Comparison of ENCODE assay signal across 28 mouse cellular contexts in genomic region chr15:51485554-51485953, GRCm38 (mm10).
"Had no signal": no experiment of that assay in that cellular context is flagged by ENCODE, and none has a peak within 500 bp of the region (broad histone marks: within the 10 kb centered on the region; RNA-seq: fewer than 3 reads in every experiment).

No protein-coding gene starts in this region.

- H3K36me3 ChIP-seq: embryonic facial prominence, embryonic 10.5 days; embryonic facial prominence, embryonic 12.5 days; embryonic facial prominence, embryonic 13.5 days; embryonic facial prominence, embryonic 15.5 days; forebrain, embryonic 10.5 days; forebrain, embryonic 12.5 days; forebrain, embryonic 15.5 days had no signal

- H3K4me1 ChIP-seq: embryonic facial prominence, embryonic 10.5 days; embryonic facial prominence, embryonic 12.5 days; embryonic facial prominence, embryonic 13.5 days; embryonic facial prominence, embryonic 15.5 days; forebrain, embryonic 10.5 days; forebrain, embryonic 12.5 days; forebrain, embryonic 13.5 days; forebrain, embryonic 15.5 days had no signal

- H3K27me3 ChIP-seq: embryonic facial prominence, embryonic 12.5 days; embryonic facial prominence, embryonic 13.5 days; embryonic facial prominence, embryonic 15.5 days; forebrain, embryonic 12.5 days; forebrain, embryonic 13.5 days; forebrain, embryonic 15.5 days had no signal

- H3K27ac ChIP-seq: embryonic facial prominence, embryonic 10.5 days; embryonic facial prominence, embryonic 12.5 days; embryonic facial prominence, embryonic 13.5 days; embryonic facial prominence, embryonic 15.5 days; forebrain, embryonic 10.5 days; forebrain, embryonic 12.5 days; forebrain, embryonic 13.5 days; forebrain, embryonic 15.5 days; gastrocnemius, adult 2 months; heart, adult 2 months had no signal

- ATAC-seq: forebrain, embryonic 13.5 days; forebrain, embryonic 14.5 days; forebrain, embryonic 15.5 days; forebrain, embryonic 16.5 days; forebrain, postnatal 0 days had no signal

- H3K9me3 ChIP-seq: embryonic facial prominence, embryonic 10.5 days; embryonic facial prominence, embryonic 12.5 days; embryonic facial prominence, embryonic 13.5 days; embryonic facial prominence, embryonic 15.5 days; forebrain, embryonic 10.5 days; forebrain, embryonic 12.5 days; forebrain, embryonic 13.5 days; forebrain, embryonic 15.5 days had no signal

- H3K9ac ChIP-seq: embryonic facial prominence, embryonic 12.5 days; embryonic facial prominence, embryonic 13.5 days; embryonic facial prominence, embryonic 15.5 days; forebrain, embryonic 12.5 days; forebrain, embryonic 13.5 days; forebrain, embryonic 15.5 days; forebrain, postnatal 0 days had no signal

- H3K4me3 ChIP-seq: embryonic facial prominence, embryonic 10.5 days; embryonic facial prominence, embryonic 12.5 days; embryonic facial prominence, embryonic 13.5 days; embryonic facial prominence, embryonic 15.5 days; erythroblast, embryonic 14.5 days; forebrain, embryonic 10.5 days; forebrain, embryonic 12.5 days; forebrain, embryonic 13.5 days; forebrain, embryonic 15.5 days; gastrocnemius, adult 2 months; heart, adult 2 months had no signal

- H3K4me2 ChIP-seq: embryonic facial prominence, embryonic 12.5 days; embryonic facial prominence, embryonic 13.5 days; embryonic facial prominence, embryonic 15.5 days; forebrain, embryonic 12.5 days; forebrain, embryonic 13.5 days; forebrain, embryonic 15.5 days had no signal

- DNase-seq: cerebellum, adult 8-10 months; cerebellum, adult 9-10 months; cerebellum, adult 9-11 months; cerebellum, postnatal 10 days; cerebellum, postnatal 14 days; cerebellum, postnatal 25 days; cerebellum, postnatal 36 days; embryo, embryonic 11 days; forebrain, postnatal 0 days; gastrocnemius, adult 2 months; gastrocnemius, postnatal 10 days; gastrocnemius, postnatal 14 days; gastrocnemius, postnatal 25 days; gastrocnemius, postnatal 36 days; heart, adult 11 months; heart, adult 18-20 months; heart, adult 2 months had no signal
